Mouse (Mus musculus) left cerebral cortex, postnatal 25 days (tissue): Measurements from ENCODE around the gene Numb. TPM values are rescaled to one million over a fixed set of nuclear protein-coding genes. Genes with fewer than 3 reads are reported as not detected.
"Not testable (repeated sequence)": the region's sequence is repeated elsewhere in the genome, so short reads cannot be mapped to it uniquely, and the experiment has no call there.

Experiments used
- DNase-seq, 2 experiments: peaks; one replicate each; pipeline ENCODE4 v3.0.0; 2022; ENCODE audit warnings: low spot score in 2 of 2, mixed read lengths in 1 of 2
- intact Hi-C: fragments of 180-260 bp; cut with DNase I; formaldehyde crosslinking; loops from one replicate; pipeline ENCODE4 v1.15.1; 2025
- total RNA-seq, 2 experiments: library from RNA; stranded (reverse); gene quantifications; 2 replicates each; pipeline ENCODE4 v1.2.3; 2021

Numb gene
- 10 to 100 TPM; 68.3 to 74.5 TPM for total RNA-seq

DNA sequence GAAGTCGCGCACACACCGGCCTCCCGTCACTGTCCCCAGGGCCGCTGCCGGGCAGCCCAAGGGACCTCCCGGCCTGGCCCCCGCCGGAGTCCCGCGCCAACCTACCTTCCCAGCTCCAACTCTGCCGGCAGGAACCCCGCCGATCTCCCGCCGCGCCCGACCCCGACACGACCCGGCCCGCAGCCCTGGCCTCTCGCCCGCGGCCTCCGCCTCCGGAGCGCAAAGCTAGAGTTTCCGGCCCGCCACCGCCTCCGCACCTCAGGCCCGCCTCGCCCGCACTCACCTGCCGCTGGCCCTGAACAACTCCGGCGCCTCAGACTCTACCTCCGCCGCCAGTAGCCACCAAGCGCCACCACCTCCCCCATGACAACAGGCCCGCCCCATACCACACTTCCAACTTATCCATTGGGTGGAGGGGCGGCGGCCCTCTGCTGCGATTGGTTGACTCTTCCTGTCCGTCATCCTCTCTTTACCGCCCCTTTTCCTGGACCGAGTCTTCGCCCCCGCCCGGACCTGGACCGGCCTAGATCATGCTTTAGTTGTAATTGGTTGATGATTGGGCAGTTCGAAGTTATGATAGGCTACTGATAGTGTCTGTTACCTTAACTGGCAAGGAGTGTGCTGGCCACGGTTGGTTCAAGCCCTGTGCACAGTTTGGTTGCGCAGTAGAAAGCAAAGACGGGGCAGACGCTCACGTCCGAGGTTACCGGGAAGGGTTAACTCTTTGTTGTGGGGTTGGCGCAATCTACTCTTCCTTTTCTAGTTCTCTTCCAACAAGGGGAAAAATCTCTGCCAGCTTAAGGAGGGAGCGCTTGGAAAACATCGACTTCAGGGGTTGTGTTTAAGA lies at the start of gene Numb:
TSS of gene Numb (minus strand) at position 400 of the 847 bp plus-strand sequence.
- DNase-seq = peak; percentile 99 to 100
- intact Hi-C loops = loop anchor here (2.0 to 5.0 kb wide), 3 partner anchors 29 to 69 kb away; partner anchors contain the start of gene Riox1

DNA sequence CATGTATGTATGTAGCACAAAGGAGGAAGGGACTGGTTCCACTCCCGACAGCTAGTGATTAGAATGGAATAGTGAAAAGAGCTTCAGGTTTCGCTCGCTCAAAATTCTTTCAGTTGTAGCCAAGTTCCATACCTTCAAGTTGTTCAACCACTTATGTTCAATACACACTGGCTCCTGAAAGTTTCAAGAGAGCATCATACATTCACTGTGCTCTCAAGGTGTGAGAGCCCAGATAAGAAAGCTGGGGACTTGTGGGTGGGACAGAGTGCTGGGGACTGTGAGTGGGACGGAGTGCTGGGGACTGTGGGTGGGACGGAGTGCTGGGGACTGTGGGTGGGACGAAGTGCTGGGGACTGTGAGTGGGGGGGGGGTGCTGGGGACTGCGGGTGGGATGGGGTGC lies 43.5 kb upstream of the Numb start:
- intact Hi-C loops = no loop called here
- no peak for DNase-seq

DNA sequence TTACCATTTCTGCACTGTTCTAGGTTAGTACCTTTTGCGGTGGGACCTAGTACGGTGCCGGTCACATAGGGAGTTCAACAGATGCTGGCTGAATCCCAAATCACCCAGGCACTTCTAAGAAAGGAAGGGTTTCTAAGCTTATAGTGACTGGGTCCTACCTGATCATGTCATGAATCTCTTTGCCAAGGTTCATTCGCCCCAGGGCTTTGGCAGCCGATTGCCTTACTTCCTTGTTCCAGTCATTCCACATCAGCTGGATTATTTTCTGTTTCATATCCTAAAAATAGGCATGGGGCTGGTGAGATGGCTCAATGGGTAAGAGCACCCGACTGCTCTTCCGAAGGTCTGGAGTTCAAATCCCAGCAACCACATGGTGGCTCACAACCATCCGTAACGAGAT lies 36.5 kb upstream of the Numb start:
- intact Hi-C loops = no loop called here
- no peak for DNase-seq

DNA sequence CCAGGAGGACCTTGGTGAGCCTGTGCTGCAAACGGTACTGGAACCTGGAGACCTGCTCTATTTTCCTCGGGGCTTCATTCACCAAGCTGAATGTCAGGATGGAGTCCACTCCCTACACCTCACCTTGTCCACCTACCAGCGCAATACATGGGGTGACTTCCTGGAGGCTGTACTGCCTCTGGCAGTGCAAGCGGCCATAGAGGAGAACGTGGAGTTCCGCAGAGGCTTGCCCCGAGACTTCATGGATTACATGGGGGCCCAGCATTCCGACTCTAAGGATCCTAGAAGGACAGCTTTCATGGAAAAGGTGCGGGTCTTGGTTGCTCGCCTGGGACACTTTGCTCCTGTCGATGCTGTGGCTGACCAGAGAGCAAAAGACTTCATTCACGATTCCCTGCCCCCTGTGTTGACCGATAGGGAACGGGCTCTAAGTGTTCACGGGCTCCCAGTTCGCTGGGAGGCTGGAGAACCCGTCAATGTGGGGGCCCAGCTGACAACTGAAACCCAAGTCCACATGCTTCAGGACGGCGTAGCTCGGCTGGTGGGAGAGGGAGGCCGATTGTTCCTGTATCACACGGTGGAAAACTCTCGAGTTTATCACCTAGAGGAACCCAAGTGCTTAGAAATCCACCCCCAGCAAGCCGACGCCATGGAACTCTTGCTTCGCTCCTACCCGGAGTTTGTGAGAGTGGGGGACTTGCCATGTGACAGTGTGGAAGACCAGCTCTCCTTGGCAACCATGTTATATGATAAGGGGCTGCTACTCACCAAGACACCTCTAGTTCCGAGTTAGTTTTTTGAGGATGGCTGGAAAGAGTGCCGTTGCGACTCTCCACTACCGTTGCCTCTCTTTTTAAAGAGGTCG lies 30.2 kb upstream of the Numb start:
- no peak for DNase-seq
- intact Hi-C loops = loop anchor here (2.0 kb wide), 1 partner anchor 29 kb away; no protein-coding TSS in a partner anchor

DNA sequence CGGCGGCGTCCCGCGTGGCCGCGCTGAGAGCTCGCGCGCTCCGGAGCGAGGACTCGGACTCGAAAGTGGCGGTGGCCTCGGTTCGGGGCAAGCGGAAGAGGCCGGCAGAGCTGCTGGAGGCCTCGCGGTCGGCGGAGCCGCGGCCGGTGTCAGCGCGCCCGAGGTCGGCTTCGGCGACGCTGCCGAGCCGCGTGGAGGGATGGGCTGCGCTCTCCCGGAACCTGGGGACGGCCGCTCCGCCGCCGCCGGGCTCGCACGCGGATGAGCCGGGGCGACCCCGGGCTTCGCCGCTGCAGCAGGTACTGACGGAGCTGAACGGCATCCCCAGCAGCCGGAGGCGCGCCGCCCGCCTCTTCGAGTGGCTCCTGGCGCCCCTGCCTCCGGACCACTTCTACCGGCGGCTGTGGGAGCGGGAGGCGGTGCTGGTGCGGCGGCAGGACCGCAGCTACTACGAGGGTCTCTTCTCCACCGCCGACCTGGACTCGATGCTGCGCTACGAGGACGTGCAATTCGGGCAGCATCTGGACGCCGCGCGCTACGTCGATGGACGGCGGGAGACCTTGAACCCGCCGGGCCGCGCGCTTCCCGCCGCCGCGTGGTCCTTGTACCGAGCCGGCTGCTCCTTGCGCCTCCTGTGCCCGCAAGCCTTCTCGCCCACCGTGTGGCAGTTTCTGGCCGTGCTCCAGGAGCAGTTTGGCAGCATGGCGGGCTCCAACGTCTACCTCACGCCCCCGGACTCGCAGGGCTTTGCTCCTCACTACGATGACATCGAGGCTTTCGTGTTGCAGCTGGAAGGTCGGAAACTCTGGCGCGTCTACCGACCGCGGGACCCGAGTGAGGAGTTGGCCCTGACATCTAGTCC lies 29.3 kb upstream of the Numb start:
- peak; percentile 58 to 66 for DNase-seq
- intact Hi-C loops = loop anchor here (2.0 kb wide), 1 partner anchor 28 kb away; no protein-coding TSS in a partner anchor

DNA sequence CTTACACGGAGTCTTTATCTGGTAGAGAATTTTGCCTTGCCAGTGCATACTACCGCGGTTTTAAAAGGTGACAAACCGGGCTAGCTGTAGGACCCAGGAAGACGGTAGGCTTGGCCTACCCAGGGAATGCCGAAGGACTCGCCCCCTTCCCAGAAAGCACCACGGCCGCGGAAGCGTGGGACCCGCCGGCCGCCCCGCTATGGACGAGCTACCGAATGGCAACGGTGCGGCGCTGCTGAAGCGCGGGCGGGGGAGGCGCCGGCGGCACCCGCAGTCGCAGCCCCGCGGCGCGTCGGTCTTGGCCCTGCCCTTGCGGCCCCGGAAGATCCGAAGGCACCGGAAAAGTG lies 28.7 kb upstream of the Numb start, which contains the start of gene Riox1:
TSS of gene Riox1 (plus strand) at position 116 of the 347 bp plus-strand sequence.
- intact Hi-C loops = loop anchor here (2.0 kb wide), 1 partner anchor 28 kb away; no protein-coding TSS in a partner anchor
- peak; percentile 87 to 93 for DNase-seq

DNA sequence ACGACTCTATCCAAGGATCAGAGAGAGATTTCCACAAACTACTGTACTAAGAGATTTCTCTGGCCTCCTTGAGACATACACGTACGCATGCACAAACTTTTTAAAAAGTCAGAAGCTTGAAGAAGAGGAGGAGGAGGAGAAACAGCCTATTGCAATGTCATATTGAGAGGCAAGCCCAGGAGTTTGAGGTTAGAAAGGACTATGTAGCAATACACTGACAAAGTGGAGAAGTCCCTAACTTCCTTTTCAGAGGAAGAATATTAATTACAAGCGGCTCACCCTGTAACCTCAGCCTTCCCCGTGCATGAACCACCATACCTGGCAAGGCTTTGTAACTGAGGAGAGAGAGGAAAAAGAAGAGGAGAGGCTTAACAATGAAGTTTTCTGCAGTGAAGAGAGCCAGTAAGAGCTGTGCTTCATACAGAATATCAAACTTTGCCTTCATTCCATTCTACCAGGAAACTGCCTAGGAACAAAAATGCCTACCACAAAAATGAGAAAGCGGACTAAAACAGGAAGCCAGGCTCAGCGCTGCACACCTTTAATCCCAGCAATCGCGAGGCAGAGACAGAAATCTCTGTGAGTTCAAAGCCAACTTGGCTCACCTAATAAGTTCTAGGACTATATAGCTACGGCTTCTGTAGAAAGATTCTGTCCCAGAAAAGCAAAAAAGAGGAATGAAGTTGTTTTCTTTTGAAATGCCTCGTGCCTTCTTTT lies 28.2 kb upstream of the Numb start:
- DNase-seq = no peak
- intact Hi-C loops = loop anchor here (2.0 kb wide), 1 partner anchor 27 kb away; no protein-coding TSS in a partner anchor

DNA sequence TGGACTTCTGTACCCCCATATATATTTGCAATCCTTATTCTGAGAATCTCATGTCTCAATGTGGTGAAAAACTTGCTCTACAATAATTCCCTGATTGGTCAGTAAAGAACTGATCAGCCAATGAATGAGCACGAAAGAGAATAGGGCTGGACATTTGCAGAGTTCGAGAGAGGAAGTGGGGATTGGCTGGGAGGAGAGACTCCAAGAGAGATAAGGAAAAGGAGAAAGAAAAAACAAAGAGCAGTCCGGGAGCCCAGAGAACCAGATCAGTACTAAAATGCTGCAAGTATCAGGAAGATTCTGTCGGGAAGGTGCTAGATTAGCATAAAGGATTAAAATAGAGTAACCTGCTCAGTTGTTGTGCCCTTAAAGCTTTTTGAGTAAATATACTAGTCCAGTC lies 27.3 kb upstream of the Numb start:
- intact Hi-C loops = no loop called here

DNA sequence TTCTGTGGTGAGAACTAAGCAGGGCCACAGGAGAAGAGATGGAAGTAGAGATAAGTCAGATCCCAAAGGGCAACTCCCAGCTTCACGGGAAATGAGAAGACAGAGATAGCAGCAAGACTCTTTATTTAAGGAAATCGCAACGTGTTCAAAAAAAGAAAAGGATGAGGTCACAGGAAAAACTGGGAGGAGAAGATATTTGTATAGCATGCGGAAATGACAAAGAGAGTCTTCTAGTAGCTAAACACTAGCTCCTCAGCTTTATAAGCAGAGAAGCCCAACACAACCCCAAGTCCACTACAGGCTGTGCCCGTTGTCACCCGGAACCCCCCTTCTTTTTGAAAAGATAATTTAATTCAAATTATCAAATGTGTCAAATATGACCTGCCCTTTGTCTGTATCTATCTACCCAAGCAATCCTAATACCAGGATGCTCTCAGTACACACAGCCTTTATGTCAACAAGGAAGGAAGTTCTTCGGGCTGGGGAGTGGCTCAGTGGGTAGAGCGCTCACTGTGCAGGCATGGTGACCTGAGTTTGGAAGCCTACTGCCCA lies 25.6 kb upstream of the Numb start:
- intact Hi-C loops = no loop called here
- peak in 1 of 2 experiments; percentile 49 for DNase-seq

More for the DNA sequence above, 27.3 kb upstream of the Numb start:
- DNase-seq = no peak

DNA sequence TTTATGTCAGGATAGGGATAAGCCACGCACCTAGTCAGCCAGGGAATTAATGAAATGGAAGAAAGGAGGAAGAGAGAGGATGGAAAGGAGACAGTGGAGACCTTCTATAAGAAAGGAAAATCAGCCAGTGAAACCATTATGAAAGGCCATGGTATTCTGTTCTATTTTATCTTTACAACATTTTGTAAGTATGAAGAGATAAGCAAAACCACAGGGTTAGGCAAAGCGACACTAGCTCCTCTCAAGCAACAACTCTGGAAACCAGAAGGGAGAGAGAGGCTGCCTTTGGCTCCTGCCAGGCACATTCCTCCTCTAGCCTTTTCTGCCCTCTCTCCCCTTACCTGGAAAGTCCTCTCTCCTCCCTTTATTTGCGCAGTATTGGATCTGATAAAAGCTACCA lies 20.2 kb upstream of the Numb start:
- intact Hi-C loops = no loop called here
- DNase-seq = no peak

DNA sequence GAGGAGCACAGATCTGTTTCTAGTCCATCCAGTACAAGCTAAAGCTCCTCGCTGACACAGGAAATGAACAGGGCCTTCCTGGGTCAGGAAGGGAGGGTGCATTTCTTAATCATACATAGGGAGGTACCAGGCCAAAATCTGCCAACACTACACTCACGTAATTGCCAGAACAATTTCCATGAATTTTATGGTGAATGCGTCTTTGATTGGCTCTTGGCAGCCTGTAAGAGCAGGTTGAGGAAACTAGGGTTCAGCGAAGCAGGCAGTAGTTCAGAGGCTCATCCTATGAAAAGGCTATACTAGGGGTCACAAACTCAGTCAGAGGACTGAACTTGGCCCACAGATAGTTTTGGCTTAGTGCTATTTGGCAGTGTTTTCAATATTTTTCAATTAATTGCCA lies 18.3 kb upstream of the Numb start:
- intact Hi-C loops = no loop called here
- DNase-seq = no peak

DNA sequence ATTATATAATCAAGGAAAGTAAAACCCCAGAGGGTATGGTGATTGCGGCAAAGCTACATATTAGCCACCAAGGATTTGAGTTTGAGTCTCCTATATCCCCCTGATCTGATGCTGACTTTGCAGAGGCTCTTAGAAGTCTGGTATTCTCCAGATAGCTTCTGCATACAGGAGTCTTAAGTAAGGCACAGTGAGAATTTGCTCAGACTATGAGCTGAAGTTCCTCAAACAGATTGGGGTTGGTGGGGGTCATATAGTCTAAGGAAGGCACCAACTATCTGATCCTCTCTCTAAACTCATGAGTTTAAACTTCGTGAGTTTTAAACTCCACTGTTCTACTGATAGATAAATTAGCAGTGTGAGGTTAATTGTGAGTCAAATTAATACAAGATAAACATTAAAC lies 17.6 kb upstream of the Numb start:
- intact Hi-C loops = loop anchor here (5.0 kb wide), 1 partner anchor 227 kb away; no protein-coding TSS in a partner anchor
- DNase-seq = no peak

DNA sequence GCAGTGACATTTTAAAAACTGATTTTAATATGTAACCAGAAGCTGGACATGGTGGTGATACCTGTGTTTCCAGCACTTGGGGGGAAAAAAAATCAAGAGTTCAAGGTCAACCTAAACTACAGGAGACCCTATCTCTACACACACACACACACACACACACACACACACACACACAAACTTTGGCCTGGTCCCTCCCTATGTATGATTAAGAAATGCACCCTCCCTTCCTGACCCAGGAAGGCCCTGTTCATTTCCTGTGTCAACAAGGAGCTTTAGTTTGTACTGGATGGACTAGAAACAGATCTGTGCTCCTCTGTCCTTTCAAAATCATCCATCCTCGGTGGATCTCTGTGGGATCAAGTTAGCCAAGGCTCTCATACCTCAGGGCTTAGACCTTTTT lies 16.9 kb upstream of the Numb start:
- intact Hi-C loops = loop anchor here (5.0 kb wide), 1 partner anchor 226 kb away; no protein-coding TSS in a partner anchor
- DNase-seq = not testable (repeated sequence)

DNA sequence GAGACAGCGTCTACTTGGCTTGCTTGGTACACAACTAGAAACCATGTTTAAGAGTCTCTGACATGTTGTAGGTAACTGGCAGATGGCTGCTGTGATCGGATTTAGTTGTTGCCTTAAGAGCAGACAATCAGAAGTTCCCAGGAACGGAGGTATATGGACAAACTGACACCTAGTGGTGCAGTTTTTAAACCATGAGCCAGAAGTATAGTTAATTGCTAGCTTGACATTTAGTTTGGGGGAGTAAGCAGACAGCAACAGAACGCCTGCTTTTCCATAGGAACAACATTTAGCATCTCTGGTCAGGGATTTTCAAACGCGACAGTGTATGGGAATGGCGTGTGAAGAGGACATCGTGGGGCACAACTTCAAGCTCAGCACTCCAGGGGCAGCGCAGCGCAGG lies 15.9 kb upstream of the Numb start:
- intact Hi-C loops = loop anchor here (5.0 kb wide), 1 partner anchor 225 kb away; no protein-coding TSS in a partner anchor
- DNase-seq = peak in 1 of 2 experiments; percentile 49

DNA sequence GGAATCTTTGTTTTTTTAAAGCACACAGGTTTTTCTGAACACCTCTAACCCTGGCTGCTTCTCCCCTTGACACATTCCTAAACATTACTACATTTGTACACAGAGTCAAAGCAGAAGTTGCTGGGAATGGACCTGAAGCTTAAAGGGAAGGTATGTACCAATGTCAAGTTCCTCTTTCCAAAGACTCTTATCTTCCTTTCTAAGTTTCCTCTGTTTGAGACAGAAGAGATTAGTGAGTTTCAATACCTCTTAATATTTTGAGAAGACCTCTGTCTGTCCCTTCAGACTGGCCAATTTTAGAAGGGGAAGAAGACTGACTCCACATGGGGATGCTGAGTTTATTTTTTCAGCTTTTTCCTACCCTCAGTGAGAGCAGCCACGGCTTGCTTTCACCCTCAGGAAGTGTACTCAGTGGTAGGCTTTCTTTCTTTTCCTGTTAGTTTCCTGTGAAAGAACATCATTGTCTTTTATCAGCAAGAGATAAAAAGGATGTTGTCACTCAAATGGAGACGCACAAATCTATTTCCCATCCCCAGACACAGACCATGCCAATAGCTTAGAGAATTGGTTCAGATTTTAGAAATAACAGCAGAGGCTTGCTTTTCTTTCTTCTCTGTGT lies 7.6 kb upstream of the Numb start:
- intact Hi-C loops = no loop called here
- DNase-seq = no peak

DNA sequence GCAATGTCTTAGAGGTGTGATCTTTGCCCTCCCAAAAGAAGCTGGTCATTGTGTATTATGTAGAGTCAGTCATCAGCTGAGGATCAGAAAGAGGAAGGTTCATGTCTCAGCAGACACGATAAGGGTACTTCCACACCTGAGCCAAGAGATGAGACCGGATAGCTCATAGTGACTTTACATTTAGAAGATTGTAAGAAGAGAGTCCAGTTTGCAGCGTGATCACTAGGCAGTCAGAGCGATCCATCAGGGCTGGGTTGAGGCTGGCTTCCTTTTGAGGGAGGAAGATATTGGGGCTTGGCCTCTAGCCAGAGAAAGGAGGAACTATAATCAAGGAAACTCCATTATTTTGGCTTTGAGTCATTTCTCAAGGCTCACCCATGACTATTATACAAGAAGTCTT lies 6.0 kb upstream of the Numb start:
- intact Hi-C loops = no loop called here
- DNase-seq = peak in 1 of 2 experiments; percentile 53

DNA sequence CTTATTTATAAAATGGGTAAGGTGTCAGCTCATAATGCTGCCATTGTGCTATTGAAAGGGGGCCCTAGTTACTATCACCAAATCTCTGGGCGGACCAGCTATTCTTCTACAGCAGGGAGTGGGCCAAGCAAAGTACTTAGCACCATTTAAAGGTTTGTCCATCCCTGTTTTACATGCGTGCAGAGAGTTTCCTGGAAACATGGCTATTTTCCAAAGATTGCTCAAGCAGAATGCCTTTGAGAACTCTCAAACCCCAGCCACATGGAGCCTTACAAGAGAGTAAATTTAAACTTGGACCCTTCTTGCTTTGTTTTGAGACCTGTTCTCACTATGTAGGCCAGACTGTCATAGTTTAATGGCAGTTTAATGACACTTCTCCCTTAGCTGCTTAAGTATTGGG lies 4.3 kb upstream of the Numb start:
- DNase-seq = no peak
- intact Hi-C loops = no loop called here

DNA sequence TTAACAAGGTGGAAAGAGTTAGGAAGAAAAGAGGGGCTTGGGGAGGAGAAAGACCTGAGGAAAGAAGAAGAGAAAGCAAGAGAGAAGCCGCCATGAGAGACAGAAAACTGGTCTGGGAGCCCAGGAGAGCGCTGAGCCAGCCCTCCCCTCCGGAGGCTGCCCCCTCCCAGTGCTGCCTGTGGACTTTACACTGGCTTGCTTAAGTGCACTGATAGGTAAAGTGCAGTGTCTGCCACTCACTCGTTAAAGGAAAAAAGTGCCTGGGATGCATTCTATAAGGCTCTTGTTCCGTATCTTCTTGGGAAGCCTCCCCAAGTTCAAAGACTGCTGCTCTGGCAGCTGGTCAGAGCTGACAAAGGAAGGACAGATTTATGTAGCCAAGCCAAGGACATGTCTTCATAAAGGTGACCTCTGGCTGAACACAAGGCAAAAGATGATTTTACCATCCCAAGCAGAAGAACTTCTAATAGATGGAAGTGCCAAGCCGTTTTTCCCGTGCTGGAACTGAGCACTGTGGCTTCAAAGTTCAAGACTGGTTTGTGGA lies 3.5 kb upstream of the Numb start:
- intact Hi-C loops = no loop called here
- no peak for DNase-seq
